Mouse (Mus musculus): ENCODE data around the gene Rtp4. TPM values are rescaled to one million over a fixed set of nuclear protein-coding genes. Genes with fewer than 3 reads are reported as not detected.

Rtp4 gene
- polyA plus RNA-seq, 1 experiment from 2014 or later: 9.9 TPM

DNA sequence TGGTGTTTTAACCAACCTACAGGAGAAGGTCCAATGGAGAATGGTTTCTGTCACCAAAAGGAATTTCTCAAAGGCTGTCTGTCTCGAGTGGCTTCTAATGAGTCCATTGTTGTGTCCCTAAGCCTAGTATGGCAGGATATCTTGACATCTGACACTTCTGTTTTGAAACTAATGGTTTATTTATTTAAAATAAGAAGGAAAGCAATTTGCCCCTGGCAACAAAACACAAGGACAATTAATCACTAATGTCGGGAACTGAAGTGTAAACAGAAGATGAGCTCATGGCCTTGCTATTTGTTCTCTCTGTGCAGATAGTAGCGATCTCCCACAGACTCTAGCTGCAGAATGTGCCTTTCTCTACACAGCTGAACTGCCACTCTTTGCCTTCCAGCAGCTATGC lies 22.7 kb upstream of the Rtp4 start:
- Histone ChIP-seq H3K36me3 (replicated peaks) (no peaks in the 10 kb centered on the region), H3K9me3 (replicated peaks) (no peaks in the 10 kb centered on the region), H3K27ac (replicated peaks) (peak overlapping the region; percentile 43; the same call in 1 of the 2 replicates), H3K9ac (no peak overlapping the region), H3K4me2 (no peak overlapping the region), H3K27me3 (no peaks in the 10 kb centered on the region), H3K4me3 (replicated peaks) (no peak overlapping the region), H3K4me1 (replicated peaks) (peaks cover 48% of the 10 kb centered on the region)
- WGBS (ENCODE audit: insufficient replicate concordance): 37% methylated on average over 3 of the region's 3 CpGs
- no peak for ATAC-seq (ENCODE audit: insufficient read depth)

DNA sequence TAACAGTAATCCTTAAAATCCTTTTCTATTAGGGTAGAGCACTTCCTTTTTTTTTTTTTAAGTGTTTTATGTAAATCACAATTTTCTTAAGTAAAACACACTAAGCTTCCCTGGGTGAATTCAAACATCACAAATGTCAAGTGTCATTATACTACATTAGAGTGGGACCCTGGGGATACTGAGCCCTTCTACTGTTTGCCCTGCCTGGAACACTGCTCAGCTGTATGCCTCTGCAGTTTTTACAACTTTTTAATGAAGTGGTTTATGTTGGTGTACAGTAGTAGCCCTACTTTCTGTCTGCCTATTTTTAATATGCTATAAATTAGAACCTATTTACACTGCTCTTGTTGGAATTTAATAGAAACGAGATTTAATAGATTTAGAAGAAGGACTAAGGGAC lies 22.2 kb upstream of the Rtp4 start:
- Histone ChIP-seq H3K9ac (no peak overlapping the region), H3K4me1 (replicated peaks) (peaks cover 52% of the 10 kb centered on the region), H3K27me3 (no peaks in the 10 kb centered on the region), H3K36me3 (replicated peaks) (no peaks in the 10 kb centered on the region), H3K4me3 (replicated peaks) (no peak overlapping the region), H3K9me3 (replicated peaks) (no peaks in the 10 kb centered on the region), H3K4me2 (no peak overlapping the region), H3K27ac (replicated peaks) (no peak overlapping the region)
- WGBS (ENCODE audit: insufficient replicate concordance): 33% methylated on average over 1 of the region's 1 CpGs
- no peak for ATAC-seq (ENCODE audit: insufficient read depth)

DNA sequence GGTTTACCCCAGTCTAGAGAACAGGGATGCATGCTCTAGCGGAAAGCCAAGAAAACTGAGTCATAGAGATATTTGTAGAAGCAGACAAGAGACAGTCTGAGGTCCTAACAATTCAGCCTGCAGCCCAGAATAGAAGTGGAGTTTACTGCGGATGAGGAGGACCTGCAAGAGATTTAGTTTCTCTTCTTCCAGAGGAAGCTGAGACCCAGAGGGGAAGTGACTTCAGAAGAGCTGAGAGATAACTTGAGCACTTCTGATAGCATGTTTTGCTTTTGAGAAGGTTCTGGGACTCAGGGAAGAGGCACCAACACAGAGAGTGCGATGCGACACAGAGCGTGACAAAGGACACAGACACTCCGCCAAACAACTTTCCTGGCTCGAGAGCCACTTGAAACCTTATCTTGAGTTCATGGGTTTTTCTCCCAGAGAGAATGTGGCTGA lies 21.4 kb upstream of the Rtp4 start:
- WGBS (ENCODE audit: insufficient replicate concordance): 25% methylated on average over 7 of the region's 7 CpGs
- H3K27ac ChIP-seq (replicated peaks): peak overlapping the region; percentile 19; the same call in 1 of the 2 replicates

DNA sequence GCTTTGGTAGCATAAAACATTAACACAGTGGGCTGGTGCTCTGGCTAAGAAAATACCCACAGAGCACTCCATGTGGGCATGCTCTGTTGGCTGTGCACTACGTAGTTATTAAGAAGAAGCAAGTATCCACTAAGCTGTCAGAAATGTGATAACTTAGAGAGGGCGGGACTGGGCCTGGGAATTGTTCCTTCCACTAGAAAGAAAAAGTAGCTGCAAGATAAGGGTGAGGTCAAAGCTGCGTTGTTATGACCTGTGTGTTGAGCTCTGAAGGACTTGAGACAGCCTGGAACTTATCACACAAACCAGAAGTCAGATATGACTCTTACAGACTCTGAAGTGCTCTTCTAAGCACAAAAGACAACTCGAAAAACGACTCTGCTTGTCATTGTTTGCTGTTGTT lies 19.5 kb upstream of the Rtp4 start:
- Histone ChIP-seq H3K4me2 (peak overlapping the region; percentile 29; the same call in 1 of the 2 replicates), H3K9ac (no peak overlapping the region), H3K27ac (replicated peaks) (peak overlapping the region; percentile 73), H3K4me3 (replicated peaks) (no peak overlapping the region), H3K36me3 (replicated peaks) (no peaks in the 10 kb centered on the region), H3K9me3 (replicated peaks) (no peaks in the 10 kb centered on the region), H3K4me1 (replicated peaks) (peaks cover 68% of the 10 kb centered on the region), H3K27me3 (no peaks in the 10 kb centered on the region)
- 18% methylated on average over 5 of the region's 5 CpGs for WGBS (ENCODE audit: insufficient replicate concordance)
- ATAC-seq (ENCODE audit: insufficient read depth): peak; percentile 70

More for the DNA sequence above, 21.4 kb upstream of the Rtp4 start:
- H3K4me1 ChIP-seq (replicated peaks): peaks cover 56% of the 10 kb centered on the region
- H3K4me2 ChIP-seq: peak overlapping the region; percentile 29; the same call in 1 of the 2 replicates
- no peak overlapping the region for H3K4me3 ChIP-seq (replicated peaks)
- H3K9ac ChIP-seq: no peak overlapping the region
- H3K27me3 ChIP-seq: no peaks in the 10 kb centered on the region
- no peaks in the 10 kb centered on the region for H3K36me3 ChIP-seq (replicated peaks)
- no peaks in the 10 kb centered on the region for H3K9me3 ChIP-seq (replicated peaks)
- no peak; the same call in 1 of the 2 replicates for ATAC-seq (ENCODE audit: insufficient read depth)

DNA sequence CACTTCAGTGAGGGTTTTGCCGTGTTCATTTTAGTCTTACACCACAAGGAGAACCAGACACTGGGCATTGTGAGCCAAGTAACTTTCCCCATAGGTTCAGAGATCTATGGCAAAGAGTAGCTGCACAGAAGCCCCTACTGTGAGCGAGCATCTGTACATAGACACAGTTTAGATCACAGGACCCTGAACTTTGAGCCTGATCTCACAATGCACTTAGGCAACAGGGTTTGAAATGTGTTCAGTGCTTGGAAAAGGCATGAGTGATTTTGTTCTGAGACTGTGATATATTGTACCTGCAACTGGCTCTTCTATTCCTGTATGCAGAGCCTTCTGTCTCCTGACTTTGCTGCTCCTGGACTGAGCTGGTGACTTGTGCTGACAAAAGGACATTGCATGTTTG lies 18.8 kb upstream of the Rtp4 start:
- no peaks in the 10 kb centered on the region for H3K9me3 ChIP-seq (replicated peaks)
- ATAC-seq (ENCODE audit: insufficient read depth): peak; percentile 17; the same call in 1 of the 2 replicates
- 52% methylated on average over 2 of the region's 2 CpGs for WGBS (ENCODE audit: insufficient replicate concordance)
- H3K27me3 ChIP-seq: no peaks in the 10 kb centered on the region
- H3K4me2 ChIP-seq: peak overlapping the region; percentile 29
- H3K27ac ChIP-seq (replicated peaks): peak overlapping the region; percentile 73
- H3K9ac ChIP-seq: no peak overlapping the region
- H3K4me1 ChIP-seq (replicated peaks): peaks cover 71% of the 10 kb centered on the region
- no peaks in the 10 kb centered on the region for H3K36me3 ChIP-seq (replicated peaks)
- no peak overlapping the region for H3K4me3 ChIP-seq (replicated peaks)

DNA sequence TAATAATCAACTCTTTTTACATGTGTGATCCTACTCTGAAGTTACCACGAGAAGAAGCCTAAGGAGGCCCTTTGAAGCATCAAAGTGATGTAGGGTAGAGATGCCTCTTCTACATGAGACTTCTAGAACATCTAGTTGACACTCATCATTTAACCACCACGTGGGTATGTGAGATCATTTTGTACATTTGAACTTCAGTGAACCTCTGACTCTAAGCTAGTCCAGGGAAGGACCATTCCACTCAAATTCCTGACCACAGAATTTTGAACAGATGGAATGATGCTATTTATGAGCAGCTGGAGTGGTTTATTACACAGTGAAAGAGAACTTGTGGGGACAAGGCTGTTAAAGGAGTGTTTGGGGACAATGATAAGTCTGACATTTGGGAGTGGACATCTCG lies 17.6 kb upstream of the Rtp4 start:
- no peak for ATAC-seq (ENCODE audit: insufficient read depth)
- 45% methylated on average over 3 of the region's 3 CpGs for WGBS (ENCODE audit: insufficient replicate concordance)
- H3K27me3 ChIP-seq: no peaks in the 10 kb centered on the region
- no peaks in the 10 kb centered on the region for H3K9me3 ChIP-seq (replicated peaks)
- H3K36me3 ChIP-seq (replicated peaks): no peaks in the 10 kb centered on the region
- H3K9ac ChIP-seq: no peak overlapping the region
- peaks cover 71% of the 10 kb centered on the region for H3K4me1 ChIP-seq (replicated peaks)
- no peak overlapping the region for H3K4me3 ChIP-seq (replicated peaks)
- H3K27ac ChIP-seq (replicated peaks): peak overlapping the region; percentile 7; the same call in 1 of the 2 replicates
- H3K4me2 ChIP-seq: no peak overlapping the region

DNA sequence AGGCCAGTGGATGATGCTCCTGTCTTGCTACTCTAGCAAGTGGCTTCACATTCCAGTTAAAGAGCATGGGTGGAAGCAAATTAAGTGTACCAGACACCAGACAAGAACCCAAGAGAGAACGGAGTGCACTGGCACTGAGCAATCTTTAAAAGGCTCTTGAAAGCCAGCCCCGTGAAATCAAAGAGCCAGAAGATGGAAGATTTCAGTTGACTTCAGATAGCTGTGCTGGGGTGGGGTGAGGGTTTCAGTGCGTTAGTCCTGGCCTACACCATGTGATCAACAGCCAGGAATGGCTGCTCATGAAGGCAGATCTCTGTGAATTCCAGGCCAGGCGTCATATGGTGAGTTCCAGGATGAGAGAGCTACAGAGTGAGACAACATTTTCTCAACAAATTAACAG lies 16.7 kb upstream of the Rtp4 start:
- no peaks in the 10 kb centered on the region for H3K36me3 ChIP-seq (replicated peaks)
- no peaks in the 10 kb centered on the region for H3K27me3 ChIP-seq
- H3K9me3 ChIP-seq (replicated peaks): no peaks in the 10 kb centered on the region
- H3K4me3 ChIP-seq (replicated peaks): no peak overlapping the region
- no peak overlapping the region for H3K27ac ChIP-seq (replicated peaks)
- no peak for ATAC-seq (ENCODE audit: insufficient read depth)
- H3K9ac ChIP-seq: no peak overlapping the region
- 63% methylated on average over 4 of the region's 4 CpGs for WGBS (ENCODE audit: insufficient replicate concordance)
- no peak overlapping the region for H3K4me2 ChIP-seq
- H3K4me1 ChIP-seq (replicated peaks): peaks cover 69% of the 10 kb centered on the region

DNA sequence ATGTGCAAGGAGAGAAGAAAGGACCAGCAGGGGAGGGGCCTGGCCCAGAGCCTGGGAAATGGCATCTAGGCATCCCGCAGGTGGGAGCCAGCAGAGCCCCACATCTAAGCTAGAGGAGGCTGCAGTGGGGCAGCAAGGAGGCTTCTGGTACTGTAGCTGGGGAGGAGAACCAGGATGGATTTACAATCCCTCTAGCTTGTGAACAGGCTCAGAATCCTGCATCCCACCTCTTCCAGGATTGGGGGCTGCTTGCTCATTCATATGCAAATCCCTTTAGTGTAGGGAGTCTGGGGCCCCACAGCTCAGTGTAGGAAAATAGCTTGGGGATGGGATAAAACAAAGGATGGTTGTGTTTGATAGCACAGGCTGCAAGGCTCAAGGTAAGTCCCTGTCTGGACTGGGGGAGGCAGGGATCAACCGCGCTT lies 15.8 kb upstream of the Rtp4 start:
- Histone ChIP-seq H3K27ac (replicated peaks) (no peak overlapping the region), H3K9ac (no peak overlapping the region), H3K4me3 (replicated peaks) (no peak overlapping the region), H3K36me3 (replicated peaks) (no peaks in the 10 kb centered on the region), H3K27me3 (no peaks in the 10 kb centered on the region), H3K4me1 (replicated peaks) (peaks cover 59% of the 10 kb centered on the region), H3K9me3 (replicated peaks) (no peaks in the 10 kb centered on the region), H3K4me2 (no peak overlapping the region)
- ATAC-seq (ENCODE audit: insufficient read depth): no peak
- 89% methylated on average over 3 of the region's 3 CpGs for WGBS (ENCODE audit: insufficient replicate concordance)

DNA sequence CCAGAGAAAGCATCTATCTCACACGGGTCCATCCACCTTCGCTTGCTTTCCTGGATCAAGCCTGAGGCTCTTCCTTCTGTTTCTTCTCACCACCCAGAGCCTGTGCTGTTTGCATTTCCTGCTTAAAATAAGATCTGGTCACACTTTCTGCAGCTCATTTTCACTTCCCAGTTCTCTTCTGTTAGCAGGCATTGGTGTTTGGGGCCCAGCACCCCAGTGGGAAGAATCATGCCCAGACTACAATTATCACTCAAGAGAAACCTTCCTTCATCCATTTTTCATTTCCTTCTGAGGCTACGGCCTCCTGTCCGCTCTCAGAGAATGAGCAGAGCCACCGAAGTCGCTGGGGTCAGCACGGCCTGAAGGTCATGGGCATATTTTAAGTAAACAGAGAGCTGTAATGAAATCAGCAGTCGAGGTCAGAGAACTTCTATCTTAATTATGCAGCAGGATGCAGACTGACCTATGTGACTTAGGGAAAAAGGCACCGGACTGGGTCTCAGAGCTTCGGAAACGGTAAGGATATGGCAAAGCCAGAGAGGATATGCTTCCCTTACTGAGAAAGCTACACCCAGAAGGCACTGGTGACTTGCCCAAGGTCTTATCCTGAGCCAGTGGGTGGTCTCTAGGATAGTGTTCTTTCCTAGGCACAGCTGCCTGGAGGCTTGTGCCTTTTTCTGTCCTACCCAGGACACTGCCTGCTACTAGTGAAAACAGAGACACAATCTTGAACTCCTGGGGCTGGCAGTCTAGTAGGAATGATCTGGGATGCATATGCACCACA lies 14.0 kb upstream of the Rtp4 start:
- Histone ChIP-seq H3K9ac (no peak overlapping the region), H3K4me1 (replicated peaks) (peaks cover 43% of the 10 kb centered on the region), H3K4me3 (replicated peaks) (no peak overlapping the region), H3K4me2 (no peak overlapping the region), H3K36me3 (replicated peaks) (no peaks in the 10 kb centered on the region; the same call in 1 of the 2 replicates), H3K27ac (replicated peaks) (peak overlapping the region; percentile 21; the same call in 1 of the 2 replicates), H3K9me3 (replicated peaks) (no peaks in the 10 kb centered on the region), H3K27me3 (no peaks in the 10 kb centered on the region)
- peak; percentile 47 for ATAC-seq (ENCODE audit: insufficient read depth)
- 42% methylated on average over 11 of the region's 11 CpGs for WGBS (ENCODE audit: insufficient replicate concordance)

DNA sequence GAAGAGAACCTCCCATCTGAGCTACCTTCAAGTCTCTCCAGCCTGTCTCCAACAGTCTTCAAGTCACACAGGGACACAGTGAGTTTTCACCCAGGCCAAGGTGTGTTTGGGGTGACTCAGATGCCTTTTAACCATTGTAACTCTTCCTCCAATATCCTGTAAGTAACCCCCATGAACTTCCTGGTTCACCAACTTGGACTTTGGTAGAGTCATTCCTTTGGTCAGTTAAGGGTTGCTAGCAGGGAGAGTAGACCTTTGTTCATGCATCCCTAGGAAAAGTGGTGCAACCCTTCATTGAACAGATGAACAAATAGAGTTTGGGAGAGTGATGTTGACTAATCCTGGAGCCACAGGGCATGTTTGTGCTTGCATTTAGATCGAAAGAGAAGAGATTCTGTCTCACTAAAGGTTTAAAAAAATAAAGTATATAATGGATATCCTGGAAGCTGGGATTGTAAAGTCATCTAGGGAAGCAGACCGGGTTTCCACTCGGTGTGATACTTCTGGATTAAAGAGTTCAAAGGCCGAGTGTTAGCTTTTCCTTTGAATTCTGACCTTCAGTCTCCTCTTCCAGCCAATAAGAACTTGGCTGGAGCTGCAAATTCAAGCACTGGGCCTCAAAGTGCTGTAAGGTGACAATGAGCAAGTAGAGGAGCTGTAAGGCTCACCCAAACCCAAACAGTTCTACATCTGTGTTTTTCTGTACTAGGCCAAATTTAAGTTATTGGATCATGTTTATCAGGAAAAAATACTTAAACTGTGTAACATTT lies 8.7 kb upstream of the Rtp4 start:
- Histone ChIP-seq H3K36me3 (replicated peaks) (no peaks in the 10 kb centered on the region; the same call in 1 of the 2 replicates), H3K9me3 (replicated peaks) (no peaks in the 10 kb centered on the region), H3K4me2 (no peak overlapping the region), H3K4me3 (replicated peaks) (no peak overlapping the region), H3K9ac (no peak overlapping the region), H3K4me1 (replicated peaks) (peaks cover 14% of the 10 kb centered on the region), H3K27me3 (no peaks in the 10 kb centered on the region), H3K27ac (replicated peaks) (peak overlapping the region; percentile 58)
- WGBS (ENCODE audit: insufficient replicate concordance): 49% methylated on average over 4 of the region's 4 CpGs
- peak; percentile 48 for ATAC-seq (ENCODE audit: insufficient read depth)

DNA sequence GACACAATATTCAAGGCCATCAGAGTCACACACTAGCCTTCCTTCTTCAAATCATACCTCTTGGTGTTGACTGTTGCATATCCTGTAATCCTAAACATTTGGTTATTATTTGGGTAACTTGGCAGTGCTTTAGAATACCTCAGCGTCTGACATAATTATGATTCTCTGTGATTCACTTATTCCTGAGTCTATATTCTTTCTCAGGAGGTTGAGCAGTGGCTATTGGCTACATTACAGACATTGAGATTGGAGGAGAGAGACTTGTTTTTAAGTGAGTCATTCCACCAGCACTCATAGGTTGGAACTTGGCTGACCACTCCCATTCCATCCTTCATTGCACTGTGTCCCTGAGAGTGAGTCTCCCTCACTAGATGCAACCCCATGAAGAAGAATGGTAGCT lies 6.7 kb upstream of the Rtp4 start:
- Histone ChIP-seq H3K27me3 (no peaks in the 10 kb centered on the region), H3K4me1 (replicated peaks) (peaks cover 17% of the 10 kb centered on the region), H3K9me3 (replicated peaks) (no peaks in the 10 kb centered on the region), H3K36me3 (replicated peaks) (no peaks in the 10 kb centered on the region; the same call in 1 of the 2 replicates), H3K4me2 (no peak overlapping the region), H3K9ac (no peak overlapping the region), H3K27ac (replicated peaks) (no peak overlapping the region), H3K4me3 (replicated peaks) (no peak overlapping the region)
- no peak for ATAC-seq (ENCODE audit: insufficient read depth)
- 48% methylated on average over 1 of the region's 1 CpGs for WGBS (ENCODE audit: insufficient replicate concordance)
